ENCODE assay signal across 8 mouse cellular contexts in the genomic region with DNA sequence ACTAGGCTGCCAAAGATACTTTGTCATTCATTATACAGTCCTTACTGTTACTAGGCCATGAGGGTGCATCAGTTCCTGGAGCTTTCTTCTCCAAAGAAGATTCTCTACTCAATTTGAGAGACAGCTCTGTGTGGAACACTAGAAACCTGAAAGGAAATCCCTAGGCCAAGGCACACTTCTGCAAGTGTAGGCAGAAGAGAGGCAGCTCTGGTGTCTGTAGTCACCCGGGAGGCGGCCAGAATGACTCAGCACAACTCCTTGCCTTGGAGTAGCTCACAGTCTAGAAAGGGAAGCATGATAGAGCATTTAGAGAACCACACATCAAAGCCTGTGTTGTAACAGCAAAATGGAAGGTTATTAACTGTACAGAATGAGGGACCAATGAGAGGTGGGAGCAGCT.
DNase-seq lines count a peak whose midpoint lies in the region; ATAC-seq and TF ChIP-seq lines count a peak whose summit lies in the region.

No protein-coding gene starts in this region.

- H3K9me3 ChIP-seq in liver, embryonic 16.5 days (replicated peaks; ENCODE audit: control insufficient read depth, low read length), result no peaks in the 10 kb centered on the region
- H3K9me3 ChIP-seq in forebrain, postnatal 0 days (ENCODE audit: low read length), result no peaks in the 10 kb centered on the region

- 5% methylated on average over 2 of the region's 2 CpGs for WGBS in liver, embryonic 16.5 days (ENCODE audit: insufficient replicate concordance)
- 78% methylated on average over 2 of the region's 2 CpGs for whole genome bisulfite sequencing in forebrain, postnatal 0 days

- H3K4me2 ChIP-seq in liver, embryonic 16.5 days (ENCODE audit: low read depth, low read length), result no peak overlapping the region
- H3K4me2 ChIP-seq in forebrain, postnatal 0 days (ENCODE audit: low read depth), result no peak overlapping the region

- DNase-seq in layer of hippocampus, adult 11-12 months (ENCODE audit: low spot score), result peak; percentile 58
- no peak for DNase-seq in layer of hippocampus, postnatal 25 days (ENCODE audit: extremely low spot score in 1 of 2, low spot score in 1 of 2)
- peak; percentile 79 for DNase-seq in adrenal gland, adult 8-10 months
- DNase-seq in heart, adult 9 months (ENCODE audit: low spot score in 2 of 2), result peak; percentile 51 to 67
- DNase-seq in yolk sac, embryonic 10.5 days (ENCODE audit: low spot score), result peak; percentile 70
- no peak for DNase-seq in forebrain, postnatal 0 days
- no peak for DNase-seq in embryo, embryonic 9.5 days (ENCODE audit: extremely low spot score)

- no peak for TF ChIP-seq CTCF in forebrain, postnatal 0 days (IDR thresholded peaks at IDR 0.05; ENCODE audit: low read depth)

- no peak overlapping the region for H3K9ac ChIP-seq in liver, embryonic 16.5 days (ENCODE audit: low read depth, low read length)
- no peak overlapping the region for H3K9ac ChIP-seq in forebrain, postnatal 0 days

- peaks cover 10% of the 10 kb centered on the region for H3K36me3 ChIP-seq in liver, embryonic 16.5 days (ENCODE audit: control insufficient read depth, insufficient read depth)
- H3K36me3 ChIP-seq in forebrain, postnatal 0 days (ENCODE audit: insufficient read depth), result no peaks in the 10 kb centered on the region

- peaks cover 6% of the 10 kb centered on the region for H3K4me1 ChIP-seq in liver, embryonic 16.5 days (ENCODE audit: control insufficient read depth, low read depth, low read length)
- H3K4me1 ChIP-seq in forebrain, postnatal 0 days (ENCODE audit: insufficient read depth), result no peaks in the 10 kb centered on the region

- H3K4me3 ChIP-seq in liver, embryonic 16.5 days (ENCODE audit: low read depth, low read length), result no peak overlapping the region
- H3K4me3 ChIP-seq in forebrain, postnatal 0 days (ENCODE audit: low read depth, low read length), result no peak overlapping the region

- ATAC-seq in liver, embryonic 16.5 days (ENCODE audit: low read depth), result peak; percentile 33; the same call in 1 of the 2 replicates
- ATAC-seq in forebrain, postnatal 0 days, result no peak; the same call in 1 of the 2 replicates

- H3K27ac ChIP-seq in liver, embryonic 16.5 days (ENCODE audit: low read length), result no peak overlapping the region; the same call in 1 of the 2 replicates
- no peak overlapping the region for H3K27ac ChIP-seq in forebrain, postnatal 0 days (ENCODE audit: low read depth, low read length)

- no peaks in the 10 kb centered on the region for H3K27me3 ChIP-seq in liver, embryonic 16.5 days (ENCODE audit: control insufficient read depth, insufficient read depth, low read depth, low read length)
- H3K27me3 ChIP-seq in forebrain, postnatal 0 days (ENCODE audit: insufficient read depth, low read length), result no peaks in the 10 kb centered on the region

Comparison
In these comparisons a context has a peak if more than half of its experiments do, and no peak if none do; other contexts are left out.
1. DNase-seq: peak in layer of hippocampus, adult 11-12 months (single experiment), adrenal gland, adult 8-10 months (single experiment), heart, adult 9 months (2 of 2) and yolk sac, embryonic 10.5 days (single experiment); none in layer of hippocampus, postnatal 25 days (0 of 2), forebrain, postnatal 0 days (single experiment) and embryo, embryonic 9.5 days (single experiment).